Mouse (Mus musculus) spleen, adult 12 weeks (tissue): Measurements from ENCODE around the gene Fam168a.
A peak's percentile ranks its signal among the peaks of the same experiment; 100 is the strongest.
"Not testable (repeated sequence)": the region's sequence is repeated elsewhere in the genome, so short reads cannot be mapped to it uniquely, and the experiment has no call there.

Experiments used
- DNase-seq: peaks from one replicate; pipeline ENCODE4 v3.0.0; 2022; ENCODE audit warnings: low spot score

The Fam168a gene

GRCm38 (mm10) chr7:100706883-100707480 is 547 bp downstream of the Fam168a start:
- no peak for DNase-seq

- DNase-seq: no peak
These were observed 12.3 kb downstream of the Fam168a start for GRCm38 (mm10) chr7:100718741-100719140.

DNA sequence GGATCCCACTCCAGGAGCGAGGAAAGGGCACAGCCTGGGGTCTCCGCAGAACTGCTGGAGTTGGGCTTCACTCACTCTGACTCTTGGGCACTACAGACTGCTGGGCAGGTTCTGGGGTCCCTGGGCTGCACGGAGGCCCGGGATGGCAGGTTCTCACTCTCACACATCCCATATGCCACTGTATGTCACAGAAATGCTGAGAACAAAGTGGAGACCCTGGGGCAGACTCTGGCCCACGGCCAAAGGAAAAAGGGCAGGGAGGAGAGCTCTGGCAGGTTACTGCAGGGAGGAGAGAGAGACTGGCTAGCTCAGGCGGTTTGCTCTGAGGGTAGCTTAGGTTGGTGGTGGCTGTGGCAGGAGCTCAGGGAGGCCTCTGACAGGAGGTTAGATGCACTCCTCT is 15.8 kb downstream of the Fam168a start:
- no peak for DNase-seq

GRCm38 (mm10) chr7:100723453-100724294 is 17.2 kb downstream of the Fam168a start:
- no peak for DNase-seq

GRCm38 (mm10) chr7:100727538-100728085 is 21.2 kb downstream of the Fam168a start:
- DNase-seq: no peak

GRCm38 (mm10) chr7:100729778-100730177 is 23.3 kb downstream of the Fam168a start:
- DNase-seq: no peak

GRCm38 (mm10) chr7:100732341-100733050 is 26.1 kb downstream of the Fam168a start:
- DNase-seq: no peak

DNA sequence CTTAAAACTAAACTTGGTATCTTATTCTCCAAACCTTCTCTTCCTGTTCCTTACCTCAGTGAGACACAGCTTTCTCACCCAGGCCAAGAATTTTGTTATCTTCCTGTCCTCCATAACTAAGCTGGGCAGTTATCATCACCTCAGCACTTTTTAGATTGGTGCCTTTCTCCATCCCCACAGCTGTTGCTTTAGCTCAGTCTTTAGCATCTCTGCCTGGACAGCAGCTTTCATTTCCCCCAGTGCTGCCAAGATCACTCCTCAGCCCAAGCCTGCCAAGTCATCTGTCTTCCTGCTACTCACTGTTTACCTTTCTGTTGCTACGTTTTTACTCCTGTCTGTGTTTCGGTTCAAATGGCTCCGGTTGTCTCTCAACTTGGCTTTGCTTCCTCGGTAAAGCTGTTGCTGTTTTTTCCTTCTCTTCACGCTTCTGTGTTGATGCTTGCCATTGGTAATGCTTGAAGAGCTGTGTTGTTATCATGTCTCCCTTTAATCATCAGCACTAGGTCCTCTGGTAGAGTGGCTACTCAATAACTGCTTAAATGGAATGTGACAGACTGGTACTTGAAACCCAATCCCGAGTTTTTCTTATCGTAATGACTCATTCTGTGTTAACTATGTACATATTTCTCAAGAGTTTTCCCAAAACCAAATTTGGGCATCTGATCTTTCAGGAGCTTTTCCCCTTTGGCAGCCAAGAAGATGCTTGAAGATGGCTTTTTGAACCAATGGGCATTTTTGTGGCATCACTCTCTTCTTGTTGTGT is 26.8 kb downstream of the Fam168a start:
- DNase-seq: peak; percentile 4

- DNase-seq: no peak
These were observed 27.8 kb downstream of the Fam168a start for GRCm38 (mm10) chr7:100734201-100734600.

- DNase-seq: not testable (repeated sequence)
These were observed 28.5 kb downstream of the Fam168a start for GRCm38 (mm10) chr7:100734905-100735304.

GRCm38 (mm10) chr7:100736131-100736530 is 29.7 kb downstream of the Fam168a start:
- no peak for DNase-seq

DNA sequence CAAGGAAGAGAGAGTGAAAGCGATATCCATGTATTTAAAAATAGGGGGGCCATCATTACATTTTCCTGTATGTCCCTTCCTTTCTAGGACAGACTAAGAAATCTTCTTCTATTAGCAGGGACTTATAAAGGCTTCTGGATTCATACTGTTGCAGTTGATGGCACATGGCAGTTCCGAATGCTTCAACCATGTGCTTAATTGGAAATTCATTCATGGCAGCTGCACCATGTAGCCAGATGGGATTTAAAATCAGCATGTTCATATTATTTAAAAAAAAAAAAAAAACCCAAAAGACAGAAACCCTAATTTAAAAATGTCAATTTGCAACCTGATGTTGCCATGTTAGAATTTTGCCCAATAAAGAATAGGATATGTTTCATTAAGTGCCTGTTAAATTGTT is 37.9 kb downstream of the Fam168a start:
- DNase-seq: no peak

GRCm38 (mm10) chr7:100750101-100750500 is 43.7 kb downstream of the Fam168a start:
- DNase-seq: no peak

DNA sequence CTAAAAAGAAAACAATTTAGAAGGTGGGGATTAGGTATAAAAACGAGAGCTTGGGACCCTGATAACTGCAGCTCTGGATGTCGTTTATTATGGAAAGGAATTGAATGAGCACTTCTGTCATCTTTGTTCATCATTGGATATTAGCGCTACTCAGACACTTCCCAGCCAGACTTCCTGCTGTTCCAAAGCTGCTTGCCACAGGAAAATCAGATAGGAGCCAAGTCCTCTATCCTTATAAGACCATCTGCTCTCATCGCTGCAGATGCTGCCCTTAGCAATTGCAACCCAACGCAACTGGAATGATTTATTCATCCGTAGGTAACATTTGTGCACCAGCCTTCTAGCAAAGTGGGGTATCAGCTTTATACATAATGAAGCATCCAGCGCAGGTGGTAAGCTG is 52.3 kb downstream of the Fam168a start:
- DNase-seq: no peak

DNA sequence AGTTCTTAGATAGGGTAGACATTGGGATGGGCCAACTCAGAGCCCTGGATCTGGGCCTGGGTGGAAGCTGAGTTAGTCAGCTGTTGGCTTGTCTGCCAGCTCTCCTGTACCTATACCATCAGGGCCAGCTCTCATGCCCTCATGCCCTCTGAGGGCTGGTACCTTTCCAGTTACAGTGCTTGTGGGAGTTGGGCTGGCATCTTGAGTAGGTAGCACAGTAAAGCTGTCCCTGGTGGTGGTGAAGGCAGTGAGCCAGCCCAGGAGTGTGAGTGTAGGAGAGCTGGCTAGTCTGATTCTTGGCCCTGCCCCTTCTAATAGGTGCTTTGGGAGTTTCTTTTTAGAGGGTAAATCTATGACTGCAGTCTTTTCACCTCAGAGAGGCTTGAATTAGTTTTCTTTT is 56.3 kb downstream of the Fam168a start:
- DNase-seq: no peak

- no peak for DNase-seq
These were observed 61.1 kb downstream of the Fam168a start for GRCm38 (mm10) chr7:100767568-100767967.

- DNase-seq: no peak
These were observed 61.6 kb downstream of the Fam168a start for GRCm38 (mm10) chr7:100768009-100768408.

- no peak for DNase-seq
These were observed 63.2 kb downstream of the Fam168a start for GRCm38 (mm10) chr7:100769534-100770083.

GRCm38 (mm10) chr7:100770669-100771341 is 64.4 kb downstream of the Fam168a start:
- no peak for DNase-seq

GRCm38 (mm10) chr7:100774189-100774588 is 67.8 kb downstream of the Fam168a start:
- no peak for DNase-seq

DNA sequence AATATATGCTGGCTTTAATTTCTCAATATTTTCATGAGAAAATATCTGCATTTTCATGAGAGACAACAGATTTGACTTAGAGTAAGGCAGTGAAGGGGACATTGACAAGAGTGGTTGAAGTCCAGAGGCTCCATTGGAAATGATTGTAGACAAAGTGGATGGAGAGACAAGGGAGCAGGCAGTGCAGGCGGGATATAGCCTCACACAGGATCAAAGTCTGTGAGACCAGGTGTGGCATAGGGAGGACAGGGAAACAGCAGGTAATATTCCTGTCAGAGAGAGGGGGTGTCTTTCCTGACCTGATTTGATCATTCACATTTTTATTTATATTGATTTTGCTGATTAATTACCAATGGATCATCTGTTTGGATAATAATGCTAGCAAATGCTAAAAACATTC is 69.4 kb downstream of the Fam168a start:
- no peak for DNase-seq
